Mouse (Mus musculus): ENCODE results near the gene Ogfod3. TPM values are rescaled to one million over a fixed set of nuclear protein-coding genes. Genes with fewer than 3 reads are reported as not detected.

The Ogfod3 gene
- 20.0 and 22.4 TPM in 2 replicates for polyA plus RNA-seq (2015; fragmentation: Nextera tagmentation; extraction: Ambion mirVana)

DNA sequence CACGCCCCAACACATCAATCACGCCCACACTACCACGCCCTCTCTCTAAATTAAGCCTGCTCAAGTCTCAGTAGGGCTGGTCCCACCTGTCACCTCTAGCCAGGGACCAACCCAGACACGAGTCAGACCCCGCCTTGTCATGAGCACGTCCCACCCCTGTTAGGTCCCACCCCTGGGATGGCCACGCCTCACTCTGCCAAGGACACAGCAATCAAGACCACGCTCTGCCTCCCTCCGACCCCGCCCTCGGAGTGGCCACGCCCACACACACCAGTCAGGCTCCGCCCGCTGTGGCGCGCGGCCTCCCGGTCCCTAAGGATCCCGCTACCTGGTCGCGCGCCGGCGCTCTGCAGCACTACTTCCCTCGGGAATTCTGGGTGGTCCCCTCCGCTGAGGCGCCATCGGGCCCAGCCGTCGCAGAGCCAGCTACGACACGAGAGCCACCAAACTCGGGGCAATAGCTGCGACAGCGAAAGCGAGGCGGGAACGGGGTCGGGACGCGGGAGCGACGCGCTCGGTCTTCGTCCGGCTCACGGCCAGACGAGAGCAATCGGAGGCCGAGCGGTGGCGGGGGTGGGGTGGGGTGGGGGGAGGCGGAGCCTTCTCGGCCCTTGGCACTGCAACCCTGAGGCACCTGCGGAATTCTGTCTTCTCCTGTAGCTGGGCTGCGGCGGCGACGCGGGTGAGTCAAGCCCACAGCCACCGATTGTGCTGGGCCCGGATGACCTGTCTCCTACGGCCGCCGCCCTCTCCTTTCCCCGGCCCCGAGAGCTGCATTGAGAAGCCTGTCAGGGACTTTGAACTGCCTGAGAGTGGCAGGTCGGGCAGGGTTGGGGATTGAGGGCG lies at the start of gene Ogfod3, which contains the start of gene Hexdc:
TSS of gene Ogfod3 (minus strand) at position 551 of the 846 bp plus-strand sequence.
TSS of gene Hexdc (plus strand) at position 273 of the 846 bp plus-strand sequence.
- peak; percentile 97 for ATAC-seq (ENCODE audit: low FRiP score, low read depth)
- Histone ChIP-seq H3K4me1 (peaks cover 11% of the 10 kb centered on the region), H3K4me2 (replicated peaks) (peak within 1 kb of the TSS; percentile 80), H3K27ac (peak within 1 kb of the TSS; percentile 78), H3K27me3 (no peaks in the 10 kb centered on the region), H3K9me3 (no peaks in the 10 kb centered on the region), H3K36me3 (peaks cover 19% of the 10 kb centered on the region), H3K4me3 (peak within 1 kb of the TSS; percentile 73), H3K9ac (peak within 1 kb of the TSS; percentile 81)
- under 1% methylated on average over 70 of the region's 70 CpGs for WGBS

DNA sequence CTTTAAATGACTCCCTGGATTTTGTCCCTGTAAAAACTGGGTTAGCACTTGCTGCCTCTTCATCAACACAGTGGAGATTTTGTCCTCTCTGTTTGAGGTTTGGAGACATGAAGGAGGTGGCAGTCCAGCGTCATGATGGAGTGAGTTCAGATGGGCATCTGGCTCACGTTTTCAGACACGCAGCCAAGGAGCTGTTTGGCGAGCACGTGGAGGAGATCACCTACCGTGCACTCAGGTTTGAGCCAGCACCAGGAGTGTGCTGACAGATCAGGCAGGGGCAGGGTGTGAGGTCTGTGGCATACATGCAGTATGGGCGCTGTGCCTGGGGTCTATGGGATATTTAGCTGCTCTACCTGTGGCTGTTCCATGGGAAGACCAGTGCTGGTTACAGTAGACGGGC lies 45.7 kb upstream of the Ogfod3 start:
- peaks cover 97% of the 10 kb centered on the region for H3K36me3 ChIP-seq
- 87% methylated on average over 8 of the region's 8 CpGs for WGBS
- H3K4me3 ChIP-seq: no peak overlapping the region
- no peaks in the 10 kb centered on the region for H3K4me1 ChIP-seq
- ATAC-seq (ENCODE audit: low FRiP score, low read depth): no peak
- no peak overlapping the region for H3K27ac ChIP-seq
- H3K27me3 ChIP-seq: no peaks in the 10 kb centered on the region
- no peak overlapping the region for H3K4me2 ChIP-seq (replicated peaks)
- H3K9me3 ChIP-seq: no peaks in the 10 kb centered on the region
- no peak overlapping the region for H3K9ac ChIP-seq

DNA sequence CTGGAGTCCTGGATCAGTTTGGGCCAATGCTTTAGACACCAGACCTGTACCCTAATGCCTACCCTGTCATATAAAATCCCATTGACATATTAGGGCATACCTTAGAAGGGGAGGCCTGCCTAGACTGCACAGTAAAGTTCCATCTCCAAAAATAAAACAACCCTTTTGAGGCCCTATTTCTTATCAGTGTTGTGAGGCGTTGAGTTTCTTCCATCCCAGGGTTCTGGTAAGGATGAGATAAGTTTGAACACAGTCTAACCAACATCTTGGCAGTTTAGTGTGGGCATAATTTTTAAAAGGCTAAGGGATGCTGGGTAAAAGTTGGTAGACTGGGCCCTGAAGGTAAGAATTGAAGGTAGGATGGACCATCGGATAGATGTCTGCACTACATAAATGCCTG lies 35.2 kb upstream of the Ogfod3 start:
- Histone ChIP-seq H3K36me3 (peaks cover 55% of the 10 kb centered on the region), H3K9ac (no peak overlapping the region), H3K4me2 (replicated peaks) (0 out of 2 replicates have a peak overlapping the region, but pooled peaks have one; percentile 65), H3K27ac (no peak overlapping the region), H3K4me1 (peaks cover 20% of the 10 kb centered on the region), H3K4me3 (no peak overlapping the region), H3K9me3 (no peaks in the 10 kb centered on the region), H3K27me3 (no peaks in the 10 kb centered on the region)
- no peak for ATAC-seq (ENCODE audit: low FRiP score, low read depth)
- 93% methylated on average over 2 of the region's 2 CpGs for WGBS

DNA sequence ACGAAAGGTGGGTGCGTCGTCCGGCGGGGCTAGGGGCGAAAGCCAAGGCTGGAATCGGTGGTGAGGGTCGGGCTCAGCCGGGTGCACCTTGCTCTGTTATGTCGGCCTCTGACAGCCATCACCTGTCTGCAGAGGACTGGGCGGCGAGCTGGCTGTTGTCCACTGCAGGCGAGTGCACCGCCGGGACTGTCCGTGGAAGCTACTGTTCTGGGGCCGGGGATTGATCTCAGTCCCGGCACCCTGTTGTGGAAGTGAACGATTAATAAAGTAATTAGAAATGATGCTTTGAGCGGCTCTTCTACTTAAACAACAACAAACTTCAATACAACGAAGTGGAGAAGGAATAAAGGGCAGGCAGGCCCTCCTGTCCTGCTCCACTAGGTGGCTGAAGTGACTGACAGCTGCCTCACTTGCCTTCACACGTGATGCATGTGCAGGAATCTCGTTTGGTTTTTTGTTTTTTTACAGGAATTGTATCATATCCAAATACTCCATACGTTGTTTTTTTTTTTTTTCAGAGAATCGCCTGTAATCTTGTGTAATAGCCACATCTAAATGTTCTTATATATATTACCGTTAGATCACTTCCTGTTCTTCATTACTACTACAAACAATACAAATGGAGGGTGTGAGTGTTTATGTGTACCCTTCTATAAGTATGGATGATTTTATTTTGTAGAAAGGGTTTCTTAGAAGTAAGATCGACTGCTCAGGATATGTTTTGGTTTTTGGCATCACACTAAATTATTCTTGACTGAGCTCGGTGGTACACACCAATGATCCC lies 33.0 kb upstream of the Ogfod3 start:
- 4% methylated on average over 28 of the region's 28 CpGs for WGBS
- ATAC-seq (ENCODE audit: low FRiP score, low read depth): peak; percentile 59
- Histone ChIP-seq H3K4me3 (peak overlapping the region; percentile 78), H3K9me3 (no peaks in the 10 kb centered on the region), H3K27me3 (no peaks in the 10 kb centered on the region), H3K4me1 (peaks cover 20% of the 10 kb centered on the region), H3K4me2 (replicated peaks) (peak overlapping the region; percentile 65), H3K36me3 (peaks cover 35% of the 10 kb centered on the region), H3K27ac (peak overlapping the region; percentile 98), H3K9ac (peak overlapping the region; percentile 85)

DNA sequence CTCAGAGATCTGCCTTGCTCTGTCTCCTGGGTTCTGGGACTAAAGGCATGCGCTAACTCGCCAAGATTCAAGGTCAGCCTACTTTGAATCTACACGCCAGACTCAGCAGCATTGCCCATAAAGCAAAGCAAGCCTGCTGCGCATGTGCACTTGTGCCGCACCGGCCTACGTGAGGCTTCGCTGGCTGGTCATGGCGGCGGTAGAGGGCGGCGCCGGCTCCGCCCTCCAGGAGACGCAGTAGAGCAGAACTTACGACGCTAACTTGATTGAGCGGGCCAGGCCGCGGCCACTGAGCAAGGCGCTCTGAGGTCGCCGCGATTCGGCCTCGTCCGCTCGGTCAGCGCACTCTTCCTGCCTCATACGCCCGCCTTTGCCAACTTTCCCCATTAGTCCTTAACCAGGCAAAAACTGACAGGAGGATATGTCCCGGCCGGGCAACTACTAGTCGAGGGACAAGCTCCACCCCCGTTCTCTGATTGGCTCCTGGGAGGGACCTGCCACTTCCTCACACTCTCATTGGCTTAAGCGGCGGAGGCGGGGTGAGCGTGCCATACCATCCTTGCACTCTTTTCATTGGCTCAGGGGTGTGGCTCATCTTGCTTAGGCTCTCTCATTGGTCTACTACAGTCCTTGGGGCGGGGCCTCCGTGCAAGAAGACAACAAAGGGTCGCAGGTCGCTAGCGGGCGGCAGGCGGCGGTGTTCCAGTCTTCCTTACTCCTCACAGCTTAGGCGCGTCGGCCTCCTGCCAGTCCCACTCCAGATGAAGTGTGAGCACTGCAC lies 32.2 kb upstream of the Ogfod3 start, which contains the start of gene Narf:
TSS of gene Narf (plus strand) at position 690 of the 781 bp plus-strand sequence.
- no peaks in the 10 kb centered on the region for H3K27me3 ChIP-seq
- ATAC-seq (ENCODE audit: low FRiP score, low read depth): peak; percentile 100
- H3K4me2 ChIP-seq (replicated peaks): peak within 1 kb of the TSS; percentile 65
- under 1% methylated on average over 50 of the region's 50 CpGs for WGBS
- H3K4me3 ChIP-seq: peak within 1 kb of the TSS; percentile 78
- peak within 1 kb of the TSS; percentile 98 for H3K27ac ChIP-seq
- H3K4me1 ChIP-seq: peaks cover 20% of the 10 kb centered on the region
- peaks cover 27% of the 10 kb centered on the region for H3K36me3 ChIP-seq
- H3K9ac ChIP-seq: peak within 1 kb of the TSS; percentile 85
- no peaks in the 10 kb centered on the region for H3K9me3 ChIP-seq

DNA sequence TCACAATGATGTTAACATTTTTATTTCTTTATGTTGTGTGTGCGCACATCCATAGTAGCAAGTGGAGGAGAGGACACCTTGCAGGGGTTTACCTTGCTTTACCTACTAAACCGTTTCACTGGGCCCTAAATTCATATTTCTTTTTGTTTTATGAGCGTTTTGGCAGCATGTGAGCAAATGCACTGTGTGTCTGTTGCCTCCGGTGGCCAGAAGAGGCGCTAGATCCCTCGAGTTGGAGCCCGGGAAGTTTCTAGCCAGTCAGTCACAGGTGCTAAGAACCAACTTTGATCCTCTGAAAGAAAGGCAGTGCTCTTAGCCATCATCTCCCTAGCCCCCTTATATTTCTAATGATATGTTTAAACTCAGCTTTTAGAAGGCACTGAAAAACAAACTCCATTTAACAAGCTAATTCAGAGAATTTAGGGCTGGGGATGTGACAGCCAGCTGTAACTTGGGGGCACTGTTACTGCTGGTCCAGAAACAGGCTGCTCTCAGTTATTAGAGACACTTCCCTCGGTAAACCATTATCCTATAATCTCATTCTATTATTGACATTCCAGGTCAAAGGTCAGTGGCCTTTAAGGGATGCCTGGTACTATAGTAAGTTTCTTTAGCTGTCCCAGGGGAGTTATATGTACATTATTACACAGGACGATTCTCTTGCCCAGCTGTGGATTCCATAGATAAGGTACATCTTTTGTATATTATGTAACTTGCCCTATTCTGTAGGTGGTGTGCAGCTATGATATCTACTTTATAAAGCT lies 31.1 kb upstream of the Ogfod3 start:
- Histone ChIP-seq H3K9me3 (no peaks in the 10 kb centered on the region), H3K27me3 (no peaks in the 10 kb centered on the region), H3K36me3 (peaks cover 18% of the 10 kb centered on the region), H3K27ac (peak overlapping the region; percentile 98), H3K4me1 (peaks cover 20% of the 10 kb centered on the region), H3K4me3 (no peak overlapping the region), H3K9ac (no peak overlapping the region), H3K4me2 (replicated peaks) (peak overlapping the region; percentile 58)
- WGBS: 35% methylated on average over 9 of the region's 9 CpGs
- no peak for ATAC-seq (ENCODE audit: low FRiP score, low read depth)

DNA sequence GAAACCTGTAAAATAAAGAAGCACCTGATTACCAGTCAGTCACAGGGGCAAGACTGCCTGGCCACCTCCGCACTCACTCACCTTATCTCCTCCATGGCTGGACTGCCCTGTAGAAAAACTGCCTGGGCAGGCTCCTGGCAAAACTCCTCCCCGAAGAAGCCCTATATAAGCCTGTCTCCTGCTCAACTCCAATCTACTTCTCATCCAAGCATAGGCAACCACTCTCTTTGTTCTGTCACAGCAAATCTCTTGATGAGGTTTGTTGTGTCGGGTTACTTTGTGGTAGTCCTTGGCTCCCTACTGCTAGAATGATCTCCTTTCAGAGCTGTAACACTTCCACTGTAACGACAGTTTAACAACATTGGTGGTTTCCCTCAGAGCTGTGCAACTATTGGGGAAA lies 28.2 kb upstream of the Ogfod3 start:
- Histone ChIP-seq H3K4me1 (peaks cover 16% of the 10 kb centered on the region), H3K27ac (no peak overlapping the region), H3K9ac (no peak overlapping the region), H3K9me3 (no peaks in the 10 kb centered on the region), H3K36me3 (no peaks in the 10 kb centered on the region), H3K4me3 (no peak overlapping the region), H3K4me2 (replicated peaks) (no peak overlapping the region), H3K27me3 (no peaks in the 10 kb centered on the region)
- no peak for ATAC-seq (ENCODE audit: low FRiP score, low read depth)
- 32% methylated on average over 4 of the region's 4 CpGs for WGBS

DNA sequence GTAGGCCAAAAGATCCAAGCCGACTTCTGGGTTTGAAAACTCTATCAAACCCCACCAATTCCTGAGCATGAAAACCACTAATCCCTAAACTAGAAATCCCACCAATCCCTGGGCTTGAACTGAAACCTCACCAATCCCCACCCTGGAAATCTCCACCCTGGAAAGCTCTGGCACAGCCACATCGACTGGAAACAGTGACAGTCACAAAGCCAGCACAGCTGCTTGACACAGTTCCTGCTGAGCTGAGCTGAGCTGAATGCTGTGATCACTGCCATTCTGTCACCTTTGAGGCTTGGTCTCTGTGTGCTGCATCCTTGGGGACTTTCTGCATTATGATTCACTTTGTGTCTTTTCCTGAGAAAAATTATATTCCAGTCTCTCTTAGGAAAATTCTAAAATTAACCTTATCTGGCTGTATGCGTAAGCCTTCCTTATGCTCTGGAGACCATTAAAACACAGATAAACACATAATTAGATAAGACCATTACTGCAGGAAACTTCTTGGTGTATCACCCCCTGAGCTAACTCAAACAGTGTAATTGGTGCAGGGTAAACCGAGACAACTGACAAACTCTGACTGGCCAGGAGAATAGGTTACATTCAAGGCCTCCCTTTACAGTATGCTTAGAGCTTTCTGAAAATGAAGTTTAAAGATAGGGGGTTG lies 27.2 kb upstream of the Ogfod3 start:
- Histone ChIP-seq H3K27ac (no peak overlapping the region), H3K9me3 (no peaks in the 10 kb centered on the region), H3K36me3 (peaks cover 6% of the 10 kb centered on the region; the same call in 1 of the 2 replicates), H3K9ac (no peak overlapping the region), H3K4me3 (no peak overlapping the region), H3K4me1 (peaks cover 18% of the 10 kb centered on the region), H3K27me3 (no peaks in the 10 kb centered on the region), H3K4me2 (replicated peaks) (no peak overlapping the region)
- WGBS: 58% methylated on average over 4 of the region's 4 CpGs
- ATAC-seq (ENCODE audit: low FRiP score, low read depth): no peak

DNA sequence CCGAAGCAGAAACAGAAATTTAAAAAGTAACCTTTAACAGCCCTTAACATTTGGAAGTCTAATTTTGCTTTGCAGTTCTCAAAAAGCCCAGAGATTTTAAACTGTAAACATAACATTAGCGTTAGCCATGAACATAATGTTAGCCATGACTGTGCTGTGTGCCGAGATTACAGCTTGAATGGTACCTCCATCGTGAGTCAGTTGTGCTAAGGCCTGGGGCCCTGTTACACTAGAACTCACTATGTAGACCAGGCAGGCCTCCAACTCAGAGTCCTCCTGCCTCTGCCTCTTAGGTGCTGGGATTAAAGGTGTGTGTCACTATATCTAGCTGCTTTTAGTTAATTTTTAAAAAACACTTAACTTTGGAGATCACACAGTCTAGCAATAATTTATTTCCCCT lies 26.7 kb upstream of the Ogfod3 start:
- Histone ChIP-seq H3K27me3 (no peaks in the 10 kb centered on the region), H3K4me3 (no peak overlapping the region), H3K4me1 (peaks cover 16% of the 10 kb centered on the region), H3K9me3 (no peaks in the 10 kb centered on the region), H3K9ac (no peak overlapping the region), H3K36me3 (peaks cover 12% of the 10 kb centered on the region; the same call in 1 of the 2 replicates), H3K27ac (no peak overlapping the region), H3K4me2 (replicated peaks) (no peak overlapping the region)
- no peak for ATAC-seq (ENCODE audit: low FRiP score, low read depth)
- WGBS: 79% methylated on average over 4 of the region's 4 CpGs

DNA sequence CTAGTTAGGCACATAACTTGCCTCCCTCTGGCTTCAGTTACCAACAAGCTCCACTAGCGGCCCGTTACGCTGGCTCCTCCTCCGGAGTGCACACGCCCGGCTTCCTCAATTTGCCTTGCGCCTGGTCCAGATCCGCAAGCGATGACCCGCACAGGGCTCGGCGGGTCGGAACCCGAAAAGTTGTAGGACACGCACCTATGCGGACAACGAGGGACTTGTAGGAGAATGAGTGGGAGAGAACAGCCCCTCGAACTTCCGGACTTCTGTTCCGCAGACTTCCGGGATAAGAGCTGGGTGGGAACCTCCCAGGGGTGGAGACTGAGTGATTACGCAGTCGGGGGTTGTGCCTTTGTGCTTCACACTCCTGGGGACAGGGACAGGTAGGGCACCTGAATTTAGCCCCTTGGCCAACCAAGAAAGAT lies 24.5 kb upstream of the Ogfod3 start, which contains the start of gene Cybc1:
TSS of gene Cybc1 (minus strand) at position 305 of the 422 bp plus-strand sequence.
- peak within 1 kb of the TSS; percentile 79 for H3K9ac ChIP-seq
- H3K4me3 ChIP-seq: peak within 1 kb of the TSS; percentile 77
- H3K4me1 ChIP-seq: peaks cover 10% of the 10 kb centered on the region
- peak within 1 kb of the TSS; percentile 72; the same call in 1 of the 2 replicates for H3K27ac ChIP-seq
- no peaks in the 10 kb centered on the region for H3K9me3 ChIP-seq
- peak within 1 kb of the TSS; percentile 87 for H3K4me2 ChIP-seq (replicated peaks)
- no peaks in the 10 kb centered on the region for H3K27me3 ChIP-seq
- ATAC-seq (ENCODE audit: low FRiP score, low read depth): peak; percentile 87
- H3K36me3 ChIP-seq: peaks cover 33% of the 10 kb centered on the region
- WGBS: under 1% methylated on average over 23 of the region's 23 CpGs

All from limb, embryonic 13.5 days (tissue).